Mouse (Mus musculus) kidney, postnatal 14 days (tissue): ENCODE measurements around the gene Rftn2.

Experiments used
- DNase-seq: peaks from one replicate; pipeline ENCODE4 v3.0.0; 2022; ENCODE audit warnings: mixed read lengths

The Rftn2 gene

GRCm38 (mm10) chr1:55123046-55123445 is 103.5 kb downstream of the Rftn2 start:
- DNase-seq: no peak
